Mouse (Mus musculus) hindbrain, embryonic 16.5 days (tissue): ENCODE measurements around the gene Tmem50a. TPM values are rescaled to one million over a fixed set of nuclear protein-coding genes. Genes with fewer than 3 reads are reported as not detected.
"Not testable (repeated sequence)": the region's sequence is repeated elsewhere in the genome, so short reads cannot be mapped to it uniquely, and the experiment has no call there.

Experiments
- ATAC-seq: fragments of 200-750 bp; cut with Nextera tagmentation; 2 replicates; pipeline ENCODE4 v1.8.0; 2017; ENCODE audit warnings: moderate TSS enrichment, moderate library complexity
- H3K27ac ChIP-seq: fragments of 300-500 bp; sonication (generic); 2 replicates; pipeline ENCODE4 v1.5.1; 2014; ENCODE audit warnings: low read depth, mild to moderate bottlenecking, control low read depth, low read length, moderate library complexity
- H3K27me3 ChIP-seq: fragments of 300-500 bp; sonication (generic); replicated peaks from 2 replicates; pipeline ENCODE4 v1.6.1; 2014; ENCODE audit warnings: low read length; ENCODE audit not compliant: control insufficient read depth, insufficient read depth
- H3K36me3 ChIP-seq: fragments of 300-500 bp; sonication (generic); 2 replicates; pipeline ENCODE4 v1.6.1; 2014; ENCODE audit warnings: mild to moderate bottlenecking, low read length, moderate library complexity, mixed read lengths; ENCODE audit not compliant: control insufficient read depth, insufficient read depth
- H3K4me1 ChIP-seq: fragments of 300-500 bp; sonication (generic); 2 replicates; pipeline ENCODE4 v1.6.1; 2014; ENCODE audit warnings: low read depth, low read length; ENCODE audit not compliant: control insufficient read depth, insufficient read depth
- H3K4me2 ChIP-seq: fragments of 300-500 bp; sonication (generic); 2 replicates; pipeline ENCODE4 v1.6.1; 2014; ENCODE audit warnings: mild to moderate bottlenecking, low read length, control low read depth, moderate library complexity
- H3K4me3 ChIP-seq: fragments of 300-500 bp; sonication (generic); 2 replicates; pipeline ENCODE4 v1.5.1; 2014; ENCODE audit warnings: mild to moderate bottlenecking, low read length, control low read depth, moderate library complexity
- H3K9ac ChIP-seq: fragments of 300-500 bp; sonication (generic); 2 replicates; pipeline ENCODE4 v1.6.1; 2014; ENCODE audit warnings: low read depth, mild to moderate bottlenecking, control low read depth, low read length, moderate library complexity
- H3K9me3 ChIP-seq: fragments of 300-500 bp; sonication (generic); 2 replicates; pipeline ENCODE4 v1.6.1; 2014; ENCODE audit warnings: mild to moderate bottlenecking, low read length, moderate library complexity; ENCODE audit not compliant: control insufficient read depth
- WGBS: fragments of 180-500 bp; shearing (Covaris S2); extraction: QIAGEN DNeasy Blood & Tissue Kit; methylation state at CpG from one replicate; pipeline ENCODE4 v1.1.7; 2014; 5-methylcytosine and 5-hydroxymethylcytosine counted together
- polyA plus RNA-seq: library from polyadenylated mRNA; unstranded; fragments of >200 nt; fragmentation: Nextera tagmentation; extraction: Ambion mirVana; gene quantifications from 2 replicates; pipeline ENCODE4 v1.2.1, GENCODE M21; 2015

The Tmem50a gene
- polyA plus RNA-seq, 1 experiment from 2014 or later: 227 TPM

GRCm38 (mm10) chr4:134918381-134918780 is 3.6 kb upstream of the Tmem50a start:
- no peak overlapping the region for H3K4me2 ChIP-seq
- no peaks in the 10 kb centered on the region for H3K36me3 ChIP-seq
- no peaks in the 10 kb centered on the region for H3K27me3 ChIP-seq
- H3K4me1 ChIP-seq: peaks cover 1% of the 10 kb centered on the region
- WGBS: 67% methylated on average over 7 of the region's 7 CpGs
- no peak overlapping the region for H3K27ac ChIP-seq
- H3K4me3 ChIP-seq: no peak overlapping the region
- H3K9me3 ChIP-seq: no peaks in the 10 kb centered on the region
- ATAC-seq: no peak
- no peak overlapping the region for H3K9ac ChIP-seq

GRCm38 (mm10) chr4:134917194-134917593 is 2.4 kb upstream of the Tmem50a start:
- Histone ChIP-seq H3K27ac (no peak overlapping the region), H3K4me2 (no peak overlapping the region), H3K36me3 (no peaks in the 10 kb centered on the region), H3K4me3 (no peak overlapping the region), H3K9ac (no peak overlapping the region), H3K27me3 (no peaks in the 10 kb centered on the region), H3K9me3 (no peaks in the 10 kb centered on the region), H3K4me1 (peaks cover 7% of the 10 kb centered on the region)
- WGBS: 81% methylated on average over 3 of the region's 3 CpGs
- no peak for ATAC-seq

GRCm38 (mm10) chr4:134915223-134916050 is 613 bp upstream of the Tmem50a start:
- peaks cover 7% of the 10 kb centered on the region for H3K4me1 ChIP-seq
- no peak overlapping the region for H3K27ac ChIP-seq
- peak; percentile 34 for ATAC-seq
- H3K36me3 ChIP-seq: peaks cover 3% of the 10 kb centered on the region; the same call in 1 of the 2 replicates
- peak overlapping the region; percentile 83 for H3K9ac ChIP-seq
- no peaks in the 10 kb centered on the region for H3K9me3 ChIP-seq
- WGBS: 58% methylated on average over 14 of the region's 14 CpGs
- peak overlapping the region; percentile 79 for H3K4me2 ChIP-seq
- H3K27me3 ChIP-seq: no peaks in the 10 kb centered on the region
- peak overlapping the region; percentile 72 for H3K4me3 ChIP-seq

GRCm38 (mm10) chr4:134914122-134914863 is 531 bp downstream of the Tmem50a start:
- Histone ChIP-seq H3K36me3 (peaks cover 7% of the 10 kb centered on the region), H3K4me3 (peak overlapping the region; percentile 72), H3K9me3 (no peaks in the 10 kb centered on the region), H3K27me3 (no peaks in the 10 kb centered on the region), H3K4me1 (peaks cover 7% of the 10 kb centered on the region), H3K4me2 (peak overlapping the region; percentile 79), H3K9ac (peak overlapping the region; percentile 83), H3K27ac (peak overlapping the region; percentile 87)
- WGBS: 1% methylated on average over 43 of the region's 43 CpGs
- ATAC-seq: peak; percentile 66

- 26% methylated on average over 3 of the region's 3 CpGs for WGBS
- peaks cover 7% of the 10 kb centered on the region for H3K4me1 ChIP-seq
- no peaks in the 10 kb centered on the region for H3K27me3 ChIP-seq
- no peak overlapping the region for H3K27ac ChIP-seq
- peaks cover 14% of the 10 kb centered on the region for H3K36me3 ChIP-seq
- H3K9ac ChIP-seq: no peak overlapping the region
- no peaks in the 10 kb centered on the region for H3K9me3 ChIP-seq
- H3K4me3 ChIP-seq: peak overlapping the region; percentile 72
- ATAC-seq: no peak
- peak overlapping the region; percentile 79 for H3K4me2 ChIP-seq
These were observed 1.4 kb downstream of the Tmem50a start for GRCm38 (mm10) chr4:134913413-134913812.

GRCm38 (mm10) chr4:134911406-134911805 is 3.4 kb downstream of the Tmem50a start:
- peaks cover 21% of the 10 kb centered on the region for H3K36me3 ChIP-seq
- not testable (repeated sequence) for H3K9ac ChIP-seq, H3K4me2 ChIP-seq, H3K4me3 ChIP-seq, H3K4me1 ChIP-seq, H3K27ac ChIP-seq, H3K27me3 ChIP-seq, ATAC-seq, H3K9me3 ChIP-seq
- WGBS: 94% methylated on average over 6 of the region's 8 CpGs

- Histone ChIP-seq H3K4me3 (no peak overlapping the region), H3K36me3 (peaks cover 47% of the 10 kb centered on the region), H3K4me1 (no peaks in the 10 kb centered on the region), H3K9me3 (no peaks in the 10 kb centered on the region), H3K4me2 (no peak overlapping the region), H3K27ac (no peak overlapping the region), H3K27me3 (no peaks in the 10 kb centered on the region), H3K9ac (no peak overlapping the region)
- 78% methylated on average over 7 of the region's 7 CpGs for WGBS
- ATAC-seq: no peak
These were observed 11.8 kb downstream of the Tmem50a start for GRCm38 (mm10) chr4:134903046-134903445.

GRCm38 (mm10) chr4:134901126-134901525 is 13.7 kb downstream of the Tmem50a start:
- H3K4me2 ChIP-seq: no peak overlapping the region
- peaks cover 57% of the 10 kb centered on the region for H3K36me3 ChIP-seq
- no peaks in the 10 kb centered on the region for H3K4me1 ChIP-seq
- H3K4me3 ChIP-seq: no peak overlapping the region
- no peak for ATAC-seq
- H3K9ac ChIP-seq: no peak overlapping the region
- H3K27ac ChIP-seq: no peak overlapping the region
- 93% methylated on average over 8 of the region's 8 CpGs for WGBS
- H3K27me3 ChIP-seq: no peaks in the 10 kb centered on the region
- no peaks in the 10 kb centered on the region for H3K9me3 ChIP-seq

GRCm38 (mm10) chr4:134897256-134897655 is 17.6 kb downstream of the Tmem50a start:
- Histone ChIP-seq H3K9me3 (no peaks in the 10 kb centered on the region), H3K27ac (no peak overlapping the region), H3K4me1 (no peaks in the 10 kb centered on the region), H3K4me2 (no peak overlapping the region), H3K36me3 (peaks cover 31% of the 10 kb centered on the region), H3K4me3 (no peak overlapping the region), H3K27me3 (no peaks in the 10 kb centered on the region), H3K9ac (no peak overlapping the region)
- ATAC-seq: no peak
- WGBS: 79% methylated on average over 6 of the region's 6 CpGs
